Mouse (Mus musculus): ENCODE results near the gene Gdpd4. TPM values are rescaled to one million over a fixed set of nuclear protein-coding genes. Genes with fewer than 3 reads are reported as not detected.

The Gdpd4 gene
- polyA plus RNA-seq, 1 experiment from 2014 or later, result not detected

GRCm38 (mm10) chr7:98085314-98085713 lies 165.6 kb downstream of the Gdpd4 start:
- 77% methylated on average over 7 of the region's 7 CpGs for WGBS
- no peaks in the 10 kb centered on the region for H3K36me3 ChIP-seq
- H3K9ac ChIP-seq, result no peak overlapping the region
- H3K4me3 ChIP-seq (replicated peaks), result no peak overlapping the region
- no peaks in the 10 kb centered on the region for H3K27me3 ChIP-seq
- no peak overlapping the region for H3K4me2 ChIP-seq (replicated peaks)
- no peaks in the 10 kb centered on the region for H3K9me3 ChIP-seq (replicated peaks)
- peaks cover 15% of the 10 kb centered on the region for H3K4me1 ChIP-seq
- H3K27ac ChIP-seq (replicated peaks), result no peak overlapping the region
- no peak for ATAC-seq (ENCODE audit: insufficient number of reproducible peaks, low FRiP score, low TSS enrichment, low read depth)

GRCm38 (mm10) chr7:98086346-98086745 lies 166.6 kb downstream of the Gdpd4 start:
- ATAC-seq (ENCODE audit: insufficient number of reproducible peaks, low FRiP score, low TSS enrichment, low read depth), result no peak
- Histone ChIP-seq H3K4me2 (replicated peaks) (no peak overlapping the region), H3K9ac (no peak overlapping the region), H3K27ac (replicated peaks) (no peak overlapping the region), H3K4me3 (replicated peaks) (no peak overlapping the region), H3K4me1 (peaks cover 15% of the 10 kb centered on the region), H3K9me3 (replicated peaks) (no peaks in the 10 kb centered on the region), H3K36me3 (no peaks in the 10 kb centered on the region), H3K27me3 (no peaks in the 10 kb centered on the region)
- 43% methylated on average over 2 of the region's 2 CpGs for WGBS

GRCm38 (mm10) chr7:98095852-98096251 lies 176.1 kb downstream of the Gdpd4 start:
- 90% methylated on average over 4 of the region's 4 CpGs for WGBS
- Histone ChIP-seq H3K9me3 (replicated peaks) (no peaks in the 10 kb centered on the region), H3K36me3 (peaks cover 18% of the 10 kb centered on the region), H3K9ac (no peak overlapping the region), H3K27ac (replicated peaks) (no peak overlapping the region), H3K4me1 (no peaks in the 10 kb centered on the region), H3K4me3 (replicated peaks) (no peak overlapping the region), H3K27me3 (no peaks in the 10 kb centered on the region), H3K4me2 (replicated peaks) (no peak overlapping the region)
- no peak for ATAC-seq (ENCODE audit: insufficient number of reproducible peaks, low FRiP score, low TSS enrichment, low read depth)

GRCm38 (mm10) chr7:98097557-98097956 lies 177.8 kb downstream of the Gdpd4 start:
- Histone ChIP-seq H3K27me3 (no peaks in the 10 kb centered on the region), H3K4me2 (replicated peaks) (no peak overlapping the region), H3K4me3 (replicated peaks) (no peak overlapping the region), H3K27ac (replicated peaks) (no peak overlapping the region), H3K9ac (no peak overlapping the region), H3K9me3 (replicated peaks) (no peaks in the 10 kb centered on the region), H3K36me3 (peaks cover 18% of the 10 kb centered on the region), H3K4me1 (peaks cover 2% of the 10 kb centered on the region; the same call in 1 of the 2 replicates)
- WGBS, result 92% methylated on average over 8 of the region's 8 CpGs
- ATAC-seq (ENCODE audit: insufficient number of reproducible peaks, low FRiP score, low TSS enrichment, low read depth), result no peak

Other genes starting within 250 kb of the Gdpd4 start
- 168 and 176 TPM in 2 replicates for gene Clns1a, start 223.3 kb upstream of the Gdpd4 start, polyA plus RNA-seq (2015; fragmentation: Nextera tagmentation; extraction: Ambion mirVana)
- 3.6 and 4.1 TPM in 2 replicates for gene Aqp11, start 181.7 kb upstream of the Gdpd4 start, polyA plus RNA-seq (2015; fragmentation: Nextera tagmentation; extraction: Ambion mirVana)
- gene Pak1, start 131.4 kb upstream of the Gdpd4 start, polyA plus RNA-seq (2015; fragmentation: Nextera tagmentation; extraction: Ambion mirVana), result 25.7 and 27.2 TPM in 2 replicates
- gene Myo7a, start 199.6 kb downstream of the Gdpd4 start, polyA plus RNA-seq (2015; fragmentation: Nextera tagmentation; extraction: Ambion mirVana), result 7.2 and 9.8 TPM in 2 replicates
- 7.3 and 10.7 TPM in 2 replicates for gene Omp, start 225.5 kb downstream of the Gdpd4 start, polyA plus RNA-seq (2015; fragmentation: Nextera tagmentation; extraction: Ambion mirVana)

All from embryonic facial prominence, embryonic 15.5 days (tissue).